Mouse (Mus musculus): Measurements from ENCODE around the gene Rpp30.

Gene Rpp30

GRCm38 (mm10) chr19:36128440-36128839 lies 44.9 kb downstream of the Rpp30 start:
- DNase-seq (ENCODE audit: low read depth, low spot score), result no peak

GRCm38 (mm10) chr19:36129213-36129612 lies 45.7 kb downstream of the Rpp30 start:
- peak; percentile 53 for DNase-seq (ENCODE audit: low read depth, low spot score)

GRCm38 (mm10) chr19:36129643-36130042 lies 46.1 kb downstream of the Rpp30 start:
- DNase-seq (ENCODE audit: low read depth, low spot score), result no peak

GRCm38 (mm10) chr19:36130181-36130580 lies 46.7 kb downstream of the Rpp30 start:
- DNase-seq (ENCODE audit: low read depth, low spot score), result no peak

- no peak for DNase-seq (ENCODE audit: low read depth, low spot score)
These were observed 48.5 kb downstream of the Rpp30 start for GRCm38 (mm10) chr19:36131990-36132389.

- DNase-seq (ENCODE audit: low read depth, low spot score), result no peak
These were observed 49.5 kb downstream of the Rpp30 start for GRCm38 (mm10) chr19:36133064-36133463.

DNA sequence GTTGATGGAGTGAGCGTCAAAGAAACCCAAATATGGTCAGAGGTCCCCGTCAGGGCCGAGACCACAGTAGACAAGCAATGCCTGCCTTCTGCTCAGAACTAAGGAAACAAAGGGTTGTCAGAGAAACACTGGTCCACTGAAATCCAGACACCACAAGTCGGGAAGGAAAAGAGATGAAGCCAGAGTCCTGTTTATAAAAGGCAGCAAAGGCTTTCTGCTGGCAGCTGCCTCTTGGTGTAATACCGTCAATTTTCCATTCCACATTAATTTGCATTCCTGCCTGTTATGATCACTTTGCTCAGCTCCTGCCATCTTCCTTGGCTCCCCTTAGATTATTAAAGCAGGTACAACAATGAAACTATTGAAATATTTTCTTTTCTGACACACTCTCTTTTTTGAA lies 50.2 kb downstream of the Rpp30 start:
- DNase-seq (ENCODE audit: low read depth, low spot score), result no peak

- DNase-seq (ENCODE audit: low read depth, low spot score), result no peak
These were observed 60.1 kb downstream of the Rpp30 start for GRCm38 (mm10) chr19:36143571-36143970.

DNA sequence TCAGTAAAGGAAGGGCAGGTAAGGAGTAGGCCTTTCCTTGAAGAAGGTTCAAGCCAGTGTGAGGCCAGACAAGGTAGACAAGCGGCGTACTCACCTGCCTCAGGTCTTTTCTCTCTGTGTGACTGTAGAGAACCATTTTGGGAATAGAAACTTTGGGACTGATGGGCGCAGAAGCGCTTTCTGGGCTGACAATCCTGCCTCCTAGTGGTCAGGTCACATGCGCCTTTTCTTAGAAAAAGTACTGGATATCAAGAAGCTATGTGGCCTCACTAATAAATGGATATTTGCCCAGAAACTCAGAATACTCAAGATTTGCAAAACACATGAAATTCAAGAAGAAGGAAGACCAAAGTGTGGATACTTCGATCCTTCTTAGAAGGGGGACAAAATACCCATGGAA lies 65.1 kb downstream of the Rpp30 start:
- DNase-seq (ENCODE audit: low read depth, low spot score), result no peak

- no peak for DNase-seq (ENCODE audit: low read depth, low spot score)
These were observed 66.9 kb downstream of the Rpp30 start for GRCm38 (mm10) chr19:36150241-36151007.
